Mouse (Mus musculus): ENCODE data around the gene Rgs12. TPM values are rescaled to one million over a fixed set of nuclear protein-coding genes. Genes with fewer than 3 reads are reported as not detected.

The Rgs12 gene
- polyA plus RNA-seq, 1 experiment = 50.6 TPM

GRCm38 (mm10) chr5:35069841-35070240, 120.6 kb downstream of the Rgs12 start:
- Histone ChIP-seq H3K27me3 (ENCODE audit: control insufficient read depth, insufficient read depth, insufficient read length) (no peaks in the 10 kb centered on the region), H3K4me3 (ENCODE audit: insufficient read depth, poor library complexity, severe bottlenecking) (no peak overlapping the region), H3K79me3 (ENCODE audit: low read depth) (no peaks in the 10 kb centered on the region), H3K79me2 (ENCODE audit: control insufficient read depth, insufficient read depth) (no peaks in the 10 kb centered on the region), H3ac (ENCODE audit: control insufficient read depth, insufficient read length, low read depth) (no peak overlapping the region), H3K36me3 (ENCODE audit: control insufficient read depth, insufficient read depth) (no peaks in the 10 kb centered on the region)
- TF ChIP-seq FOSL1 (IDR thresholded peaks at IDR 0.05; ENCODE audit: insufficient read depth, low read length, poor library complexity, severe bottlenecking) (no peak), MYOG (IDR thresholded peaks at IDR 0.05; ENCODE audit: control insufficient read depth, extremely low read depth, insufficient read length) (no peak), CEBPB (IDR thresholded peaks at IDR 0.05; ENCODE audit: low read depth) (no peak), CTCF (IDR thresholded peaks at IDR 0.05; ENCODE audit: control insufficient read depth, insufficient read depth, insufficient read length) (no peak), USF1 (IDR thresholded peaks at IDR 0.05; ENCODE audit: low read depth) (no peak), MYOD1 (IDR thresholded peaks at IDR 0.05; ENCODE audit: control insufficient read depth, insufficient read length, low read depth) (no peak), MAX (IDR thresholded peaks at IDR 0.05) (no peak)

DNA sequence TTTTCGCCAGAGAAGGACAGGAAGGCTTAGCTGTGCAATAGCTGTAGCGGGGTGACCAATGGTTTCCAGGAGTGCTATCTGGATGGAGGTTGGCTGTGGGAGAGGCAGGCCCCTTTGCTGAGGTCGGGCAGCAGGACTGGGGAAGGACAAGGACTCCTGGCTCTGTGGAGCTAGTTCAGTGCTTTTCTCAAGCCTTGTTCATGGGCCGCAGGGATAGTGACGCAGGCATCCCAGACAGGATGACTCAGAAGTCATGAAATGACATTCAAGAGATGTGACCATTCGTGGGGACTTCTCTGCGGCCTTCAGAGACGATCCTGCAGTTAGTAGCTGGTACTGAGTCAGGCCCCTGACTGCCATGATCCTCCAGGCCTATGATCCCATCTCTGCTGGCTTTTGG, 121.1 kb downstream of the Rgs12 start:
- H3K79me3 ChIP-seq (ENCODE audit: low read depth) = no peaks in the 10 kb centered on the region
- H3K27me3 ChIP-seq (ENCODE audit: control insufficient read depth, insufficient read depth, insufficient read length) = no peaks in the 10 kb centered on the region
- H3K36me3 ChIP-seq (ENCODE audit: control insufficient read depth, insufficient read depth) = no peaks in the 10 kb centered on the region
- no peak overlapping the region for H3K4me3 ChIP-seq (ENCODE audit: insufficient read depth, poor library complexity, severe bottlenecking)
- H3ac ChIP-seq (ENCODE audit: control insufficient read depth, insufficient read length, low read depth) = no peak overlapping the region
- TF ChIP-seq FOSL1 (IDR thresholded peaks at IDR 0.05; ENCODE audit: insufficient read depth, low read length, poor library complexity, severe bottlenecking) = no peak
- no peak for TF ChIP-seq MAX (IDR thresholded peaks at IDR 0.05)
- TF ChIP-seq USF1 (IDR thresholded peaks at IDR 0.05; ENCODE audit: low read depth) = no peak
- TF ChIP-seq CTCF (IDR thresholded peaks at IDR 0.05; ENCODE audit: control insufficient read depth, insufficient read depth, insufficient read length) = no peak
- TF ChIP-seq MYOG (IDR thresholded peaks at IDR 0.05; ENCODE audit: control insufficient read depth, extremely low read depth, insufficient read length) = no peak
- no peak for TF ChIP-seq MYOD1 (IDR thresholded peaks at IDR 0.05; ENCODE audit: control insufficient read depth, insufficient read length, low read depth)
- TF ChIP-seq CEBPB (IDR thresholded peaks at IDR 0.05; ENCODE audit: low read depth) = no peak
- H3K79me2 ChIP-seq (ENCODE audit: control insufficient read depth, insufficient read depth) = no peaks in the 10 kb centered on the region

DNA sequence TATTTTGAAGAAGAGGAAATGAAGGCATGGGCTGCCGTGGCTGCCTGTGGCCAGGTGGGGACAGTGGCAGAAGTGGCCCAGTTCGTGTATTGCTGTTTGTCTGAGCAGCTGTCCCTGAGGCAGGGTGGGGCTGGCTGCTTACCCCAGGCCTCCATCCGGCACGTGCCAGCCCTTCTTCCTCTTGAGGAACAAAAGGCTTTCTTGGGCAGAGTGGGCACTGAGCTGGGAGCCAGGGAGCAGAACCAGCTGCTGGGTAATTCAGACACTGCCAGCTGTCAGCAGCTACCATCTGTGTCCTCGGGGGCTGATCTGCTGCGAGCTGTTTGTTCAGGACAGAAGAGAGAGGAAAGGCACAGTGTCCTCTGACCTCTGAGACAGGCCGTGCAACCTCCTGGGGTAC, 121.7 kb downstream of the Rgs12 start:
- Histone ChIP-seq H3K4me3 (ENCODE audit: insufficient read depth, poor library complexity, severe bottlenecking) (no peak overlapping the region), H3ac (ENCODE audit: control insufficient read depth, insufficient read length, low read depth) (no peak overlapping the region), H3K79me3 (ENCODE audit: low read depth) (no peaks in the 10 kb centered on the region), H3K36me3 (ENCODE audit: control insufficient read depth, insufficient read depth) (no peaks in the 10 kb centered on the region), H3K79me2 (ENCODE audit: control insufficient read depth, insufficient read depth) (no peaks in the 10 kb centered on the region), H3K27me3 (ENCODE audit: control insufficient read depth, insufficient read depth, insufficient read length) (no peaks in the 10 kb centered on the region)
- TF ChIP-seq CEBPB (IDR thresholded peaks at IDR 0.05; ENCODE audit: low read depth) (no peak), MAX (IDR thresholded peaks at IDR 0.05) (no peak), FOSL1 (IDR thresholded peaks at IDR 0.05; ENCODE audit: insufficient read depth, low read length, poor library complexity, severe bottlenecking) (no peak), CTCF (IDR thresholded peaks at IDR 0.05; ENCODE audit: control insufficient read depth, insufficient read depth, insufficient read length) (no peak), MYOG (IDR thresholded peaks at IDR 0.05; ENCODE audit: control insufficient read depth, extremely low read depth, insufficient read length) (no peak), USF1 (IDR thresholded peaks at IDR 0.05; ENCODE audit: low read depth) (no peak), MYOD1 (IDR thresholded peaks at IDR 0.05; ENCODE audit: control insufficient read depth, insufficient read length, low read depth) (no peak)

GRCm38 (mm10) chr5:35071855-35072254, 122.6 kb downstream of the Rgs12 start:
- no peak for TF ChIP-seq CEBPB (IDR thresholded peaks at IDR 0.05; ENCODE audit: low read depth)
- no peak for TF ChIP-seq MAX (IDR thresholded peaks at IDR 0.05)
- no peak for TF ChIP-seq USF1 (IDR thresholded peaks at IDR 0.05; ENCODE audit: low read depth)
- no peak for TF ChIP-seq MYOG (IDR thresholded peaks at IDR 0.05; ENCODE audit: control insufficient read depth, extremely low read depth, insufficient read length)
- no peak for TF ChIP-seq MYOD1 (IDR thresholded peaks at IDR 0.05; ENCODE audit: control insufficient read depth, insufficient read length, low read depth)
- no peak for TF ChIP-seq CTCF (IDR thresholded peaks at IDR 0.05; ENCODE audit: control insufficient read depth, insufficient read depth, insufficient read length)
- TF ChIP-seq FOSL1 (IDR thresholded peaks at IDR 0.05; ENCODE audit: insufficient read depth, low read length, poor library complexity, severe bottlenecking) = no peak
- Histone ChIP-seq H3K79me2 (ENCODE audit: control insufficient read depth, insufficient read depth) (no peaks in the 10 kb centered on the region), H3ac (ENCODE audit: control insufficient read depth, insufficient read length, low read depth) (no peak overlapping the region), H3K27me3 (ENCODE audit: control insufficient read depth, insufficient read depth, insufficient read length) (no peaks in the 10 kb centered on the region), H3K79me3 (ENCODE audit: low read depth) (no peaks in the 10 kb centered on the region), H3K36me3 (ENCODE audit: control insufficient read depth, insufficient read depth) (no peaks in the 10 kb centered on the region), H3K4me3 (ENCODE audit: insufficient read depth, poor library complexity, severe bottlenecking) (no peak overlapping the region)

DNA sequence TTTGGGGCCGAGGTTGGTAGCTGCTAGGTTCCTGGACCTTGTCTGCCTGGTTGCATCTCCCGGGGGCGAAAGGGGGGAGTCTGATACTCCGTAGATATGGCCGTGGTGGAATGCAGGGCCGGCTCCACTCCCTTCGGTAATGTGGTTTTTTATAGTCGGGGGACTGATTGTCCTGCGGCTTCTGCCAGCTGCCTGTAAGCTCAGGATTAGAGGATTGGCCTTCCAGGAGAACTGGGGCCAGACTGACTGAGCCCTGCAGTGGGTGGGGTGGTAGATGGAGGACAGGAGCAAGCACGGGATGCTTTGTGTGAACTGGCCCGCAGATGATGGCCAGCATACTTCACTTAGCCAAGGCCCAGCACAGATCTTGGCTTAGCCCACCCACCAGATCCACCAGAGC, 124.0 kb downstream of the Rgs12 start:
- no peak for TF ChIP-seq MYOD1 (IDR thresholded peaks at IDR 0.05; ENCODE audit: control insufficient read depth, insufficient read length, low read depth)
- TF ChIP-seq USF1 (IDR thresholded peaks at IDR 0.05; ENCODE audit: low read depth) = no peak
- TF ChIP-seq MYOG (IDR thresholded peaks at IDR 0.05; ENCODE audit: control insufficient read depth, extremely low read depth, insufficient read length) = no peak
- no peak for TF ChIP-seq FOSL1 (IDR thresholded peaks at IDR 0.05; ENCODE audit: insufficient read depth, low read length, poor library complexity, severe bottlenecking)
- TF ChIP-seq CEBPB (IDR thresholded peaks at IDR 0.05; ENCODE audit: low read depth) = no peak
- no peak for TF ChIP-seq CTCF (IDR thresholded peaks at IDR 0.05; ENCODE audit: control insufficient read depth, insufficient read depth, insufficient read length)
- no peak for TF ChIP-seq MAX (IDR thresholded peaks at IDR 0.05)
- no peaks in the 10 kb centered on the region for H3K79me2 ChIP-seq (ENCODE audit: control insufficient read depth, insufficient read depth)
- no peaks in the 10 kb centered on the region for H3K27me3 ChIP-seq (ENCODE audit: control insufficient read depth, insufficient read depth, insufficient read length)
- no peak overlapping the region for H3ac ChIP-seq (ENCODE audit: control insufficient read depth, insufficient read length, low read depth)
- no peak overlapping the region for H3K4me3 ChIP-seq (ENCODE audit: insufficient read depth, poor library complexity, severe bottlenecking)
- H3K79me3 ChIP-seq (ENCODE audit: low read depth) = no peaks in the 10 kb centered on the region
- no peaks in the 10 kb centered on the region for H3K36me3 ChIP-seq (ENCODE audit: control insufficient read depth, insufficient read depth)

DNA sequence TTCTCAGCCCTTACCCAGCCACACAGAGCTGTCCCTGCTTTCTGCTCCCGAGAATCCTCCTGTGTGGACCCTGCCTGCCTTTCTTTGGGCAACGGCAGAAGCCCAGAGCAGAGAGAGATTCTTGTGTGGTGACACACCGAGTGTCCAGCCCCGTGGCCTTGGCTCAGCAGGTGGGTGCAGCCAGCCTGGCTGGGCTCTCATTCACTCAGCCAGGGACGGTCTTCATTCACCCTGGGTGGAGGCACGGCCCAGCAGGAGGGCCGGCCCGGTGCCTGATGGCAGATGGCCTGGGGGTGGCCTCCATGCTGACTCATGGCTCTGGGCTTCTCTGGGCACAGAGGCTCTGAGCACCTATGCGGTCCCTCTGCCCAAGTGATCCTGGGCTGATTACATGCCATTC, 124.7 kb downstream of the Rgs12 start:
- H3K79me3 ChIP-seq (ENCODE audit: low read depth) = no peaks in the 10 kb centered on the region
- no peak overlapping the region for H3K4me3 ChIP-seq (ENCODE audit: insufficient read depth, poor library complexity, severe bottlenecking)
- H3K27me3 ChIP-seq (ENCODE audit: control insufficient read depth, insufficient read depth, insufficient read length) = no peaks in the 10 kb centered on the region
- no peaks in the 10 kb centered on the region for H3K79me2 ChIP-seq (ENCODE audit: control insufficient read depth, insufficient read depth)
- no peaks in the 10 kb centered on the region for H3K36me3 ChIP-seq (ENCODE audit: control insufficient read depth, insufficient read depth)
- TF ChIP-seq MYOG (IDR thresholded peaks at IDR 0.05; ENCODE audit: control insufficient read depth, extremely low read depth, insufficient read length) (no peak), MYOD1 (IDR thresholded peaks at IDR 0.05; ENCODE audit: control insufficient read depth, insufficient read length, low read depth) (peak; percentile 50)
- H3ac ChIP-seq (ENCODE audit: control insufficient read depth, insufficient read length, low read depth) = no peak overlapping the region
